Mouse (Mus musculus): ENCODE data around the gene Srpk2. TPM values are rescaled to one million over a fixed set of nuclear protein-coding genes. Genes with fewer than 3 reads are reported as not detected.
"Not testable (repeated sequence)": the region's sequence is repeated elsewhere in the genome, so short reads cannot be mapped to it uniquely, and the experiment has no call there.

Srpk2 gene
- polyA plus RNA-seq, 1 experiment from 2014 or later, result 45.2 TPM

GRCm38 (mm10) chr5:23483811-23484210 lies 200.6 kb downstream of the Srpk2 start:
- Histone ChIP-seq H3K36me3 (peaks cover 92% of the 10 kb centered on the region), H3K9me3 (replicated peaks) (no peaks in the 10 kb centered on the region), H3K4me1 (no peaks in the 10 kb centered on the region), H3K9ac (no peak overlapping the region), H3K27me3 (no peaks in the 10 kb centered on the region), H3K27ac (no peak overlapping the region), H3K4me3 (replicated peaks) (no peak overlapping the region), H3K4me2 (no peak overlapping the region)
- 90% methylated on average over 7 of the region's 7 CpGs for WGBS
- no peak for ATAC-seq (replicated peaks; ENCODE audit: low FRiP score)

- WGBS, result 72% methylated on average over 6 of the region's 6 CpGs
Observed at GRCm38 (mm10) chr5:23473098-23473873, 211.1 kb downstream of the Srpk2 start.

GRCm38 (mm10) chr5:23466546-23466945 lies 217.9 kb downstream of the Srpk2 start:
- H3K4me2 ChIP-seq, result no peak overlapping the region
- H3K4me1 ChIP-seq, result no peaks in the 10 kb centered on the region
- H3K27ac ChIP-seq, result no peak overlapping the region
- WGBS, result 74% methylated on average over 4 of the region's 4 CpGs
- H3K9me3 ChIP-seq (replicated peaks), result no peaks in the 10 kb centered on the region
- no peaks in the 10 kb centered on the region for H3K27me3 ChIP-seq
- no peak overlapping the region for H3K9ac ChIP-seq
- peaks cover 74% of the 10 kb centered on the region for H3K36me3 ChIP-seq
- ATAC-seq (replicated peaks; ENCODE audit: low FRiP score), result no peak
- H3K4me3 ChIP-seq (replicated peaks), result no peak overlapping the region

More at GRCm38 (mm10) chr5:23473098-23473873, 211.1 kb downstream of the Srpk2 start:
- no peak for ATAC-seq (replicated peaks; ENCODE audit: low FRiP score)
- Histone ChIP-seq H3K4me2 (no peak overlapping the region), H3K4me1 (no peaks in the 10 kb centered on the region), H3K4me3 (replicated peaks) (no peak overlapping the region), H3K9me3 (replicated peaks) (no peaks in the 10 kb centered on the region), H3K27me3 (no peaks in the 10 kb centered on the region), H3K36me3 (peaks cover 65% of the 10 kb centered on the region), H3K9ac (no peak overlapping the region), H3K27ac (no peak overlapping the region)

GRCm38 (mm10) chr5:23464743-23465142 lies 219.7 kb downstream of the Srpk2 start:
- no peak overlapping the region for H3K9ac ChIP-seq
- H3K4me1 ChIP-seq, result no peaks in the 10 kb centered on the region
- H3K27ac ChIP-seq, result no peak overlapping the region
- 91% methylated on average over 8 of the region's 8 CpGs for WGBS
- no peaks in the 10 kb centered on the region for H3K27me3 ChIP-seq
- no peak overlapping the region for H3K4me3 ChIP-seq (replicated peaks)
- H3K36me3 ChIP-seq, result peaks cover 62% of the 10 kb centered on the region
- no peaks in the 10 kb centered on the region for H3K9me3 ChIP-seq (replicated peaks)
- no peak for ATAC-seq (replicated peaks; ENCODE audit: low FRiP score)
- no peak overlapping the region for H3K4me2 ChIP-seq

- Histone ChIP-seq H3K36me3 (peaks cover 60% of the 10 kb centered on the region), H3K27me3 (no peaks in the 10 kb centered on the region), H3K9ac (no peak overlapping the region), H3K27ac (no peak overlapping the region), H3K9me3 (replicated peaks) (no peaks in the 10 kb centered on the region), H3K4me2 (no peak overlapping the region), H3K4me1 (no peaks in the 10 kb centered on the region), H3K4me3 (replicated peaks) (no peak overlapping the region)
- 93% methylated on average over 3 of the region's 3 CpGs for WGBS
- no peak for ATAC-seq (replicated peaks; ENCODE audit: low FRiP score)
Observed at GRCm38 (mm10) chr5:23464247-23464646, 220.2 kb downstream of the Srpk2 start.

- H3K4me2 ChIP-seq, result no peak overlapping the region
- WGBS, result 71% methylated on average over 2 of the region's 2 CpGs
- no peak for ATAC-seq (replicated peaks; ENCODE audit: low FRiP score)
Observed at GRCm38 (mm10) chr5:23461688-23462087, 222.7 kb downstream of the Srpk2 start.

GRCm38 (mm10) chr5:23453561-23453960 lies 230.9 kb downstream of the Srpk2 start:
- not testable (repeated sequence) for H3K4me2 ChIP-seq; H3K27ac ChIP-seq; H3K27me3 ChIP-seq; H3K9ac ChIP-seq; H3K4me3 ChIP-seq (replicated peaks); H3K4me1 ChIP-seq; H3K9me3 ChIP-seq (replicated peaks); ATAC-seq (replicated peaks; ENCODE audit: low FRiP score)
- 86% methylated on average over 2 of the region's 2 CpGs for WGBS
- H3K36me3 ChIP-seq, result peaks cover 38% of the 10 kb centered on the region

More at GRCm38 (mm10) chr5:23461688-23462087, 222.7 kb downstream of the Srpk2 start:
- H3K4me3 ChIP-seq (replicated peaks), result no peak overlapping the region
- H3K27me3 ChIP-seq, result no peaks in the 10 kb centered on the region
- no peak overlapping the region for H3K9ac ChIP-seq
- H3K36me3 ChIP-seq, result peaks cover 49% of the 10 kb centered on the region
- H3K9me3 ChIP-seq (replicated peaks), result no peaks in the 10 kb centered on the region
- H3K4me1 ChIP-seq, result peaks cover 3% of the 10 kb centered on the region; the same call in 1 of the 2 replicates
- H3K27ac ChIP-seq, result no peak overlapping the region

Other genes with a start within 250 kb of the Srpk2 start
- gene Pus7, start 99.1 kb upstream of the Srpk2 start, polyA plus RNA-seq (2015; fragmentation: Nextera tagmentation; extraction: Ambion mirVana), result 33.5 and 34.0 TPM in 2 replicates
- gene Rint1, start 103.1 kb upstream of the Srpk2 start, polyA plus RNA-seq (2015; fragmentation: Nextera tagmentation; extraction: Ambion mirVana), result 40.2 and 41.9 TPM in 2 replicates
- gene Tomm7, start 159.5 kb upstream of the Srpk2 start, polyA plus RNA-seq (2015; fragmentation: Nextera tagmentation; extraction: Ambion mirVana), result 123 and 131 TPM in 2 replicates